Mouse (Mus musculus) Patski (cell line): Measurements from ENCODE around the gene Suv39h2. TPM values are rescaled to one million over a fixed set of nuclear protein-coding genes. Genes with fewer than 3 reads are reported as not detected.

Experiments
- ATAC-seq: fragments of 100-300 bp; one replicate; pipeline ENCODE4 v1.8.0; 2021
- CTCF ChIA-PET: fragments of 350-600 bp; sonication (Branson Sonifier 250); formaldehyde crosslinking; loops from one replicate; lab custom pipeline; 2022; ENCODE audit warnings: inconsistent platforms; lab: Charles Lee
- POLR2A ChIA-PET: fragments of 350-600 bp; sonication (Branson Sonifier 250); formaldehyde crosslinking; loops from one replicate; lab custom pipeline; 2022; ENCODE audit warnings: antibody characterized with exemption, inconsistent platforms; lab: Charles Lee
- DNase-seq: peaks from one replicate; pipeline ENCODE4 v3.0.0-alpha.2; 2011; ENCODE audit warnings: low read depth, low spot score
- H3K27me3 ChIP-seq: fragments of 371-371 bp; one replicate; pipeline ENCODE4 v1.5.1; 2021
- CTCF ChIP-seq: fragments of 100-300 bp; IDR thresholded peaks from one replicate; pipeline ENCODE4 v1.5.1; 2021
- in situ Hi-C: fragments of 300-500 bp; cut with MboI; formaldehyde crosslinking; loops from 3 replicates; pipeline ENCODE4 v1.11.1; 2018; ENCODE audit warnings: low pct_unique_long_range_greater_than_20kb, mixed read lengths
- polyA plus RNA-seq: library from polyadenylated mRNA; unstranded; gene quantifications from one replicate; pipeline ENCODE4 v1.2.3, GENCODE M21; 2021

Suv39h2 gene
- polyA plus RNA-seq, 1 experiment from 2014 or later: 4.9 TPM

DNA sequence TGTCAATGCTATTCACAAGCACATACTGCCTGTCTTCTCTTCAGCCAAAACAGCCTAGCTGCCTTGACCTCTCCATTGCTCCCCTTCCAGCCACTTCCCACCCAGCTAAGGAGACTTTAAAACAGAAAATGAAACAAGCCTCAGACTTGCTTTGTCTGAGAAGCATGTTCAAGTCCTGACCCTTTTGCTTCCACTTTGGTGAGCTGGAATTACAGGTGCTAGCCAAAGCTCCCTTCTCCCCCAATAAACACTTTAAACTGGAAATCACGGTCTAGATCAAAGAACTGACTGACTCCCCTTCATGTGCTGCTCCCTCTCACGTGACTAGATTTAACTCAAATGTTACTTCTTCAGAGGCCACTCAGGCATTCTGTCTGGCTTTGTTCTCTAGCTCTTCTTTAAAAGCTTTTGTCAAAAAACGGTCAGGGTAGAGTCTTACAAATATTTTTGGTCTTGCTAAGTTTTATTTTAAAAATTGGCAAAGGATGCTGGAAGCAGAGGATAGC, 968 bp upstream of the Suv39h2 start:
- POLR2A ChIA-PET: interaction anchor here (1.0 kb wide), 1 partner anchor 30 kb away, joined by 3 read pairs; no protein-coding TSS in a partner anchor
- no peak for DNase-seq
- ATAC-seq: no peak
- in situ Hi-C loops: loop anchor here (25.0 kb wide), 1 partner anchor 1162 kb away; no protein-coding TSS in a partner anchor
- no peak for TF ChIP-seq CTCF
- CTCF ChIA-PET: interaction anchor here (0.9 to 1.1 kb wide), 2 partner anchors 14 to 27 kb away, joined by 3 to 4 read pairs; no protein-coding TSS in a partner anchor
- H3K27me3 ChIP-seq: no peaks in the 10 kb centered on the region

DNA sequence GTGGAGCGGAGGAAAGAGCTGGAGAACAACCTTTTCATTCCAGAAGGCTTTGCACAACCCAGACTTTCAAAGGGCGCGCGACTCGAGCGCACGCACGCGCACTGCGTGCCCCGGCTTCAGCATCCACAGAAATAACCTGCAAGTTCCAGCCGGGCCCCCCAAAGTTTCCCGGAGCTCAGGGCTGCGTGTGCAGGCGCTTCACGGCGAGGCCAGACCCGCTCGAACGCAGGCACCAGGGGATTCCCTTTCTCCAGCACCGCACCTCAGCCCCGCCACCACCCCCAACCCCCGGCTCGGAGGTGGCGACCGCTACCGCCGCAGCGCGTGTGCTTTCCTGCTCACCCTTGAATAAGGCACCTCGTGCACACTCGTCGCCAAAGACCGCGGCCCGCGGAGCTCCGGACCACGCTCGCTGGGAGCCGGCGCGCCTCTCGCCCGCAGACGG, 448 bp downstream of the Suv39h2 start:
- POLR2A ChIA-PET: no interaction called here
- no peaks in the 10 kb centered on the region for H3K27me3 ChIP-seq
- CTCF ChIA-PET: interaction anchor here (1.1 to 6.6 kb wide), 3 partner anchors 14 to 28 kb away, joined by 3 to 34 read pairs (median 4); no protein-coding TSS in a partner anchor
- TF ChIP-seq CTCF: no peak
- in situ Hi-C loops: no loop called here
- DNase-seq (no peak), ATAC-seq (peak; percentile 71)

DNA sequence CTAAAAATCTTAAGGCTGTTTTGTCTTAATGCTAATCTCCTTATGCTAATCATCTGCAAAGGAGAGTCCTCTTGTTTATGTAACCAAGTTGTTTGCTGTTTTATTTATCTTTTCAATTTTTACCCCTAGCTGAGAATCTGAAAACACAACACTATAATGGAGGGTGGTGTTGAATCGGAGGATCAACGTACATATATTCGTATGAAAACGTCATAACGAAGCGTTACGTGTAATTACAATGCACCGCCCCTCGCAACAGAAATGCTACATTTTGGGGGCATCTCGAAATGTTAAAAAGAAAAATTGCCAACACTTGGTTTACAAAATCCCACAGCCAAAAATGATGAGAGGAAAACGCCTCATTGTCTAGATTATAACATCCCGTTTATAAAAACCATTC, 940 bp downstream of the Suv39h2 start:
- ATAC-seq: no peak
- TF ChIP-seq CTCF: no peak
- H3K27me3 ChIP-seq: no peaks in the 10 kb centered on the region
- POLR2A ChIA-PET: no interaction called here
- DNase-seq: no peak
- in situ Hi-C loops: no loop called here
- CTCF ChIA-PET: interaction anchor here (1.3 to 6.6 kb wide), 2 partner anchors 13 to 26 kb away, joined by 3 to 34 read pairs; no protein-coding TSS in a partner anchor

DNA sequence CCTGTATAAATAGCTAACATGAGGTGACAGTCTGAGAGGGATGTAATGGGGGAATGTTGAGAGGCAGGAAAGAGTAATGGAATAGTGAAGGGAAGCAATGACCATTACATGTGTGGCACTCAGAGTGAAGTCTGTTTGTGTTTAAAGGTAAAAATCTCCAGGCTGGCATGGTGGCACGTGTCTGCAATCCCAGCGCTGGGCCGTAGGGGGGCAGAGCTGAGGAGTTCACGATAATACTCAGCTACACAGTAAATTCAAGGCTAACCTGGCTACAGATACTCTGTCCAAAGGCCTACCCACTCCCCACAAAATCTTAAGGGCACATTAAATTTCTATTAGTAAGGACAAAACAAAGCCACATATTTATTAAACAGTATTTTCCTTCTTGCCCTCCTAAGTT, 18.2 kb downstream of the Suv39h2 start:
- POLR2A ChIA-PET: no interaction called here
- no peak for DNase-seq
- ATAC-seq: no peak
- CTCF ChIA-PET: interaction anchor here (1.5 to 1.8 kb wide), 2 partner anchors 14 to 24 kb away, joined by 3 to 6 read pairs; no protein-coding TSS in a partner anchor
- H3K27me3 ChIP-seq: no peaks in the 10 kb centered on the region
- no peak for TF ChIP-seq CTCF
- in situ Hi-C loops: no loop called here

DNA sequence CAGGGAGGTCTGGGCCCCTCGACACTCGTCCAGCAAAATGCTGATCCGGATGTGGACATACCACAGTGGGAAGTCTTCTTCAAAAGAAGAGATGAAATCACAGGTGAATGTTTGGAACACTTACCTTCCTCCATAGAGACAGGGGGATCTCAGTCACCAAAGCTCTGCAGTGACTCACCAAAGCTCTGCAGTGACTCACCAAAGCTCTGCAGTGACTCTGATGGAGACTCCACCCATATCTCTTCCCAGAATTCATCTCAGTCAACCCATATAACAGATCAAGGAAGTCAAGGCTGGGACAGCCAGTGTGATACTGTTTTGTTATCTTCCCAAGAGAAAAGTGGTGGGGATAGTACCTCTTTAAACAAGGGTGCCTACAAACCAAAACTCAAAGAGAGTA, 21.7 kb downstream of the Suv39h2 start:
- no peaks in the 10 kb centered on the region for H3K27me3 ChIP-seq
- in situ Hi-C loops: no loop called here
- DNase-seq: no peak

DNA sequence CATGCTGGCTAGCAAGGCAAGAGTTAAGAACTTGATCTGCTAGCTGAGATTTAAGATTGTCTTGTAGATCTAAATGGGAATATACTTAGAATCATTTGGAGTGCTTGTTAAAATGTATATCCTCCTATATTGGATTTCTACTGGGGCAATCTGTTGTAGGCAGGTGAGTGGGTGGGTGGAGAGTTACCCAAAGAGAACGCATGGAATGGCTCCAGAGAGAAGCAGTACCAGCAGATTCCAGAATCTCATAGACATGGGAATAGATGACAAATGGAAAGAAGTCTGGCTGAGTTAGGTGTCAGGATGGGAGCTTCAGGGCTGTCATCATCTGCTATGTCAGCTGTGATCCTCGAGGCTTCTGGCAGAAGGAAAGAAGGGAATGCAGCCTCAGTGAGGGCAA, 25.4 kb downstream of the Suv39h2 start:
- POLR2A ChIA-PET: no interaction called here
- in situ Hi-C loops: no loop called here
- no peak for ATAC-seq
- CTCF ChIA-PET: interaction anchor here (1.3 to 1.7 kb wide), 2 partner anchors 11 to 22 kb away, joined by 4 read pairs; no protein-coding TSS in a partner anchor
- DNase-seq: no peak
- no peak for TF ChIP-seq CTCF
- no peaks in the 10 kb centered on the region for H3K27me3 ChIP-seq

More for the DNA sequence above, 21.7 kb downstream of the Suv39h2 start:
- no peak for TF ChIP-seq CTCF
- no peak for ATAC-seq
- CTCF ChIA-PET: no interaction called here
- POLR2A ChIA-PET: no interaction called here

DNA sequence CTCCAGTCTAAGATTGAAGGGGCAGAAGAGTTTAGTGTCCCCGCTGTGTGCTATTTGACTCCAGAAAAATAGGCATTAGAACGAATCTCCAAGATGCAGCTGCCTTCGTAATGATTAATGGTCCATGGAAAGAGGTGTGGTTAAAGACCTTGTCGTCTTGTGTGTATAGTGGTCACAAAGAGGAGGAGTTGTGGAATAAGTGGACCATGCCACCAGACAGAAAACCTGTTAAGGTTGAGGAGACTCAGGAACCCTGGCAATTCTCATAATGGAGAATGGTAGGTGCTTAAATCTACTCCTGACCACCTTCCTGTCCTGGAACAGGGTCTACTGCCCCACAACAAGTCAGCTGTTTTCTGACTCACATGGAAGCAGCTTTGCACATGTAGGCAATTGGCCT, 28.8 kb downstream of the Suv39h2 start:
- in situ Hi-C loops: no loop called here
- TF ChIP-seq CTCF: no peak
- no peak for ATAC-seq

DNA sequence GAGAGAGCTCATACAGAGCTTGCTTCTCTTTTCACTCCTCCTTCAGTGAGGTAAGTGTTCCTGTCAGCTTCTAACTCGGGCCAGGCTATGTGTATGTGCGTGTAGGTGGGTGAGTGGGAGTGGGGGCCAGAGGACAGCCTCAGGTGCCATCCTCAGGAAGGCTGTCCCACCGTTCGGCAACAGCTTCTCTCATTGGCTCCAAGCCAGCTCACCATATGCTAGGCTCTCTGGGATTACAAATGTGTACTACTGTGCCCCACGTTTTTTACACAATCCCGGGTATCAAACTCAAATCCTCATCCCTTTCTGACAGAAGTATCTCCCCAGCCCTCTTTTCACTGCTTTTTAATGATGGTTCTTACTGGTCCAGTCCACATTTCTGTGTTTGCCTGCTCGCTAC, 30.6 kb downstream of the Suv39h2 start:
- ATAC-seq (no peak), DNase-seq (no peak)
- ChIA-PET CTCF (interaction anchor here (1.1 kb wide), 1 partner anchor 19 kb away, joined by 4 read pairs; no protein-coding TSS in a partner anchor), POLR2A (no interaction called here)
- no peak for TF ChIP-seq CTCF
- in situ Hi-C loops: no loop called here
- H3K27me3 ChIP-seq: no peaks in the 10 kb centered on the region

More for the DNA sequence above, 28.8 kb downstream of the Suv39h2 start:
- no peaks in the 10 kb centered on the region for H3K27me3 ChIP-seq
- DNase-seq: no peak
- POLR2A ChIA-PET: no interaction called here
- CTCF ChIA-PET: no interaction called here

DNA sequence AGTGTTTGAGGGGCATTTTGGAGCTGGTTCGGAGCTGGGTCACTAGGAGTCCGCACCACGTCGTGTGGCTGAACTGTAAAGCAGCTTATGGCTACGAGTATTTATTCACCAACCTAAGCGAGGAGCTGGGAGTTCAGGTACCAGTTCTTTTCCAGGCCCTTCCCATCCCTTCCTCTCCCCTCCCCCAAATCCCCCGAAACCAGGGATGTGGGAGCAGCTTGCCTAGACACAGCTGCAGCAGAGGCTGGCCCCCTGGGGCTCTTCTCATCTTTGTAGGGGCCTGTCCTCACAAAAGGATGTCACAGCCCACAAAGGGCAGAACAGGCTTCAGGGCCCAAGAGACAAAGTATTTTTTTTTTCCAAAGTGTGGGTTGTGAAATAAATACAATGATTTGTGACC, 36.9 kb downstream of the Suv39h2 start:
- in situ Hi-C loops: no loop called here
- ATAC-seq: no peak
- ChIA-PET POLR2A (no interaction called here), CTCF (no interaction called here)
- H3K27me3 ChIP-seq: no peaks in the 10 kb centered on the region
- TF ChIP-seq CTCF: no peak
- DNase-seq: no peak

DNA sequence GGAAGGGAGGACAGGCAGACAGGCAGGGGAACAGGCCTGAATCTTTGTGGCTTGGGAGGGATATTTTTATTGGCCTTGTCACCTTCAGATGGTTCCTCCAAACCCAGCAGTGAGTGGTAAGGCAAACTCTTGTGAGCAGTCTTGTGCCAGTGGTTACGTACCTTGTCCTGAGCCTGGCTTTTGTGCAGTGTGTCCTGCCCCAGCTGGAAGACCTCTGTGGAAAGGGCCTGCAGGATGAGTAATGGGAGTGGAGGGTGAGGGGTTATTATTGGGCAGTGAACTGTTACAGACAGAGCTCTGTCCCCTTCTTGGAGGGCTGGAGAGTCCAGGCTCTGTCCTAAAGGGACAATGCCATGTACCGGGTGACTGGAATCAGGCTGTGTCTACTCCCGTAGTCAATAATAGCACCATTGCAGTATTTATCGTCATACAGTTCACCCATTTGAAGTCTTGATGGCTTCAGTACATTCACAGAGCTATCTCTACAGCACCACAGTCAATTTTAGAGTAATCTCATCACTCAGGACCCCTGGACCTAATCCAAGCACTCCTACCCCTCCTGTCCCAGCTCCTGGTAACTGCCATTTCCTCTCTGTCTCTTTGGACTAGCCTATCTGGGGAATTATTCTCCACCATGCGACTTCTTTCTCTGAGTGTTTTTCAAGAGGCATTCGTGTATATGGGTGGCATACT, 39.3 kb downstream of the Suv39h2 start:
- ChIA-PET POLR2A (interaction anchor here (0.6 kb wide), 1 partner anchor 102 kb away, joined by 3 read pairs; no protein-coding TSS in a partner anchor), CTCF (interaction anchor here (1.0 to 1.9 kb wide), 4 partner anchors 11 to 37 kb away, joined by 3 to 7 read pairs (median 4); partner anchors contain the start of gene Dclre1c)
- ATAC-seq: no peak
- TF ChIP-seq CTCF: no peak
- in situ Hi-C loops: no loop called here
- H3K27me3 ChIP-seq: no peaks in the 10 kb centered on the region
- DNase-seq: no peak

DNA sequence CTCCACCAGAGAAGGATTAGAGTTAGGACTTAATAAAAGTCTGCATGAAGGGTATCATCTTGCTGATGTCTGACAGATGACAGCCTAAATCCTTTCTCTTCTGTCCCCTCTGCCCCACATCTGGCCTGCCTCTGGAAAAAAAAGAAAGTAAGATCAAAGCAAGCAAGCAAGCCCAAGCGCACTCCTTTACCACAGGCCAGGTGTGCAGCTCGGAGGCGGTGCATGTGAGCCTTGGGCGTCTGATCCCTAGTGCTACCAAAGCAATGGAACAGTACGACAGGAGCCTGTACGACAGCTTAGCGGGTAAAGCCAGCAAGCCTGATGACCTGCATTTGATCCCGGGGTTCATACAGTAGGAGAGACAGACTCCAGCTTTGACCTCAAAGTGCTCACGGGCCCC, 43.9 kb downstream of the Suv39h2 start:
- in situ Hi-C loops: no loop called here
- no peak for TF ChIP-seq CTCF
- ATAC-seq (no peak), DNase-seq (no peak)
- no peaks in the 10 kb centered on the region for H3K27me3 ChIP-seq
- ChIA-PET CTCF (no interaction called here), POLR2A (no interaction called here)
